Mouse (Mus musculus): ENCODE measurements around the gene Rab30. TPM values are rescaled to one million over a fixed set of nuclear protein-coding genes. Genes with fewer than 3 reads are reported as not detected.
A peak's percentile ranks its signal among the peaks of the same experiment; 100 is the strongest.

Rab30 gene
- polyA plus RNA-seq (2014; fragmentation: Nextera tagmentation; extraction: Ambion mirVana) = 6.6 and 7.9 TPM in 2 replicates

GRCm38 (mm10) chr7:92741152-92741860, at the start of gene Rab30:
Gene Rab30 (plus strand): TSS chr7:92741603.
- peak; percentile 100 for ATAC-seq (ENCODE audit: low FRiP score, low TSS enrichment)
- peak within 1 kb of the TSS; percentile 93 for H3K4me3 ChIP-seq (ENCODE audit: low read length)
- WGBS = under 1% methylated on average over 38 of the region's 38 CpGs
- H3K9ac ChIP-seq (ENCODE audit: low read depth, low read length) = peak within 1 kb of the TSS; percentile 97
- no peaks in the 10 kb centered on the region for H3K9me3 ChIP-seq (ENCODE audit: control insufficient read depth, low read length)
- peaks cover 18% of the 10 kb centered on the region; the same call in 1 of the 2 replicates for H3K4me1 ChIP-seq (ENCODE audit: control insufficient read depth, insufficient read depth, low read length)
- peak within 1 kb of the TSS; percentile 92 for H3K4me2 ChIP-seq (replicated peaks; ENCODE audit: low read depth, low read length)
- H3K27ac ChIP-seq (ENCODE audit: low read depth, low read length) = peak within 1 kb of the TSS; percentile 89
- no peaks in the 10 kb centered on the region for H3K27me3 ChIP-seq (ENCODE audit: control insufficient read depth, insufficient read depth, low read length)
- H3K36me3 ChIP-seq (ENCODE audit: control insufficient read depth, insufficient read depth, low read length) = peaks cover 26% of the 10 kb centered on the region

- whole genome bisulfite sequencing = 82% methylated on average over 3 of the region's 3 CpGs
- Histone ChIP-seq H3K4me1 (ENCODE audit: control insufficient read depth, insufficient read depth, low read length) (no peaks in the 10 kb centered on the region), H3K27ac (ENCODE audit: low read depth, low read length) (no peak overlapping the region), H3K36me3 (ENCODE audit: control insufficient read depth, insufficient read depth, low read length) (no peaks in the 10 kb centered on the region), H3K27me3 (ENCODE audit: control insufficient read depth, insufficient read depth, low read length) (no peaks in the 10 kb centered on the region), H3K4me2 (replicated peaks; ENCODE audit: low read depth, low read length) (no peak overlapping the region), H3K4me3 (ENCODE audit: low read length) (no peak overlapping the region), H3K9me3 (ENCODE audit: control insufficient read depth, low read length) (no peaks in the 10 kb centered on the region), H3K9ac (ENCODE audit: low read depth, low read length) (no peak overlapping the region)
- no peak for ATAC-seq (ENCODE audit: low FRiP score, low TSS enrichment)
Measured at GRCm38 (mm10) chr7:92696395-92696794, 45.0 kb upstream of the Rab30 start.

GRCm38 (mm10) chr7:92698770-92699169, 42.6 kb upstream of the Rab30 start:
- no peaks in the 10 kb centered on the region for H3K36me3 ChIP-seq (ENCODE audit: control insufficient read depth, insufficient read depth, low read length)
- no peaks in the 10 kb centered on the region for H3K27me3 ChIP-seq (ENCODE audit: control insufficient read depth, insufficient read depth, low read length)
- H3K4me3 ChIP-seq (ENCODE audit: low read length) = no peak overlapping the region
- no peak overlapping the region for H3K9ac ChIP-seq (ENCODE audit: low read depth, low read length)
- H3K9me3 ChIP-seq (ENCODE audit: control insufficient read depth, low read length) = no peaks in the 10 kb centered on the region
- H3K4me2 ChIP-seq (replicated peaks; ENCODE audit: low read depth, low read length) = no peak overlapping the region
- H3K4me1 ChIP-seq (ENCODE audit: control insufficient read depth, insufficient read depth, low read length) = no peaks in the 10 kb centered on the region
- 67% methylated on average over 5 of the region's 5 CpGs for WGBS
- ATAC-seq (ENCODE audit: low FRiP score, low TSS enrichment) = no peak
- no peak overlapping the region for H3K27ac ChIP-seq (ENCODE audit: low read depth, low read length)

GRCm38 (mm10) chr7:92703661-92704060, 37.7 kb upstream of the Rab30 start:
- no peak for ATAC-seq (ENCODE audit: low FRiP score, low TSS enrichment)
- WGBS = 82% methylated on average over 1 of the region's 1 CpGs
- no peak overlapping the region for H3K4me2 ChIP-seq (replicated peaks; ENCODE audit: low read depth, low read length)
- H3K36me3 ChIP-seq (ENCODE audit: control insufficient read depth, insufficient read depth, low read length) = no peaks in the 10 kb centered on the region
- H3K4me1 ChIP-seq (ENCODE audit: control insufficient read depth, insufficient read depth, low read length) = no peaks in the 10 kb centered on the region
- no peaks in the 10 kb centered on the region for H3K9me3 ChIP-seq (ENCODE audit: control insufficient read depth, low read length)
- H3K27me3 ChIP-seq (ENCODE audit: control insufficient read depth, insufficient read depth, low read length) = no peaks in the 10 kb centered on the region
- no peak overlapping the region for H3K4me3 ChIP-seq (ENCODE audit: low read length)
- H3K27ac ChIP-seq (ENCODE audit: low read depth, low read length) = no peak overlapping the region
- no peak overlapping the region for H3K9ac ChIP-seq (ENCODE audit: low read depth, low read length)

DNA sequence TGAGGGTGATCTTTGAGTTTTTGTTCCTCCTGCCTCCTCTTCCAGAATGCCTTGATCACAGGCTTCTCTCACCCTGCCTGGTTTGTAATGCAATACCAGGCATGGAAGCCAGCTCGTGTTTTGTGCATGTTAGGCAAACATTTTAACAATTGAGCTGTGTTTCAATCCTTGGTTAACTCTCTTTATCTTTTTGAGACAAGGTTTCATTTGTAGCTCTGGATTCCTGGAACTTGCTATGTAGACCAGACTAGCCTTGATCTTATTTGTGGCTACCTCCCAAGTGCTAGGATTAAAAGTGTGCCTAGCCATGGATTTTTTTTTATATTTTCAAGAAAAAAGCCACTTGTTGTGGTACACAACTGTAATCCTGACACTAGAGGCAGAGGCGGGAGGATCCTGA, 35.9 kb upstream of the Rab30 start:
- Histone ChIP-seq H3K9ac (ENCODE audit: low read depth, low read length) (no peak overlapping the region), H3K36me3 (ENCODE audit: control insufficient read depth, insufficient read depth, low read length) (no peaks in the 10 kb centered on the region), H3K4me3 (ENCODE audit: low read length) (no peak overlapping the region), H3K27me3 (ENCODE audit: control insufficient read depth, insufficient read depth, low read length) (no peaks in the 10 kb centered on the region), H3K27ac (ENCODE audit: low read depth, low read length) (no peak overlapping the region), H3K4me2 (replicated peaks; ENCODE audit: low read depth, low read length) (no peak overlapping the region), H3K4me1 (ENCODE audit: control insufficient read depth, insufficient read depth, low read length) (no peaks in the 10 kb centered on the region), H3K9me3 (ENCODE audit: control insufficient read depth, low read length) (no peaks in the 10 kb centered on the region)
- 66% methylated on average over 2 of the region's 2 CpGs for WGBS
- ATAC-seq (ENCODE audit: low FRiP score, low TSS enrichment) = no peak

DNA sequence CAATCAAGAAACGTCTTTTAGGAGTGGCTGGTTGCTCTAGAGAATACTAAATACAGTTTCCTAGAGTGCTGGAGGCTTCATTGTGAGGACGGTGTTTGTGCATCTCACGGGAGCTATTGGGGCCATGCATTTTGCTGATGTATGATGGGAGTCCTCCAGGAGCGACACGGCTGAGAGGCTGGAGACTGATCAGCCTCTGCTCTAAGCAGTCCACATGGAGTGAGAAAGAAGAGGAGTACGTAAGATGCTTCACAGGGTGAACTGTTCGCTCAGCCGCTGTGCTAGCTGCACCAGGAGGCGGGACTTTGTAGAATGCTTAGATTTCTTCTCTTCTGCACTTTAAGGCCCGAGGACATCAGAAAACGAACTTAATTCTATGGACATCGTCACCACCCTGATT, 34.7 kb upstream of the Rab30 start:
- WGBS = 76% methylated on average over 12 of the region's 12 CpGs
- Histone ChIP-seq H3K36me3 (ENCODE audit: control insufficient read depth, insufficient read depth, low read length) (no peaks in the 10 kb centered on the region), H3K9ac (ENCODE audit: low read depth, low read length) (no peak overlapping the region), H3K27ac (ENCODE audit: low read depth, low read length) (no peak overlapping the region), H3K4me1 (ENCODE audit: control insufficient read depth, insufficient read depth, low read length) (no peaks in the 10 kb centered on the region), H3K4me2 (replicated peaks; ENCODE audit: low read depth, low read length) (no peak overlapping the region), H3K9me3 (ENCODE audit: control insufficient read depth, low read length) (no peaks in the 10 kb centered on the region), H3K27me3 (ENCODE audit: control insufficient read depth, insufficient read depth, low read length) (no peaks in the 10 kb centered on the region), H3K4me3 (ENCODE audit: low read length) (no peak overlapping the region)
- no peak for ATAC-seq (ENCODE audit: low FRiP score, low TSS enrichment)

DNA sequence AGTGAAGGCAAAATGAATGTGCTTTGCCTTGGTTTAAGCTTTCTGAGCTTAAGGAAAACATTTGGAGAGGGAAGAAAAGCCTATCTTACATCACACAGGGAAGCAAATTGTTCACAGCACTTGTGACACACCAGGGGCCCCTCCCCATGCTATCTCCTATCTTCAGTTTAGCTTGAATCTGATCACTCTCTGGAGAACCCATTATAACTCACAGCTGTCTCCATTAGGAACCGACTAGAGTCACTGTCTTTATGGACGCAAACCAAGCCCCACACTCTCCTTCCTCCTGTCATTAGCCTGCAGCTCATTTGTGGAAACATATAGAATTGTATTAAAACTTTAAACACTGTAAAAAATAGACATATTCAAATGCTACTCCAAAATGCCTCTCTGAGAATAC, 31.8 kb upstream of the Rab30 start:
- Histone ChIP-seq H3K9ac (ENCODE audit: low read depth, low read length) (no peak overlapping the region), H3K4me1 (ENCODE audit: control insufficient read depth, insufficient read depth, low read length) (no peaks in the 10 kb centered on the region), H3K4me3 (ENCODE audit: low read length) (no peak overlapping the region), H3K36me3 (ENCODE audit: control insufficient read depth, insufficient read depth, low read length) (no peaks in the 10 kb centered on the region), H3K27me3 (ENCODE audit: control insufficient read depth, insufficient read depth, low read length) (no peaks in the 10 kb centered on the region), H3K4me2 (replicated peaks; ENCODE audit: low read depth, low read length) (no peak overlapping the region), H3K9me3 (ENCODE audit: control insufficient read depth, low read length) (no peaks in the 10 kb centered on the region), H3K27ac (ENCODE audit: low read depth, low read length) (no peak overlapping the region)
- 34% methylated on average over 2 of the region's 2 CpGs for WGBS
- ATAC-seq (ENCODE audit: low FRiP score, low TSS enrichment) = no peak

DNA sequence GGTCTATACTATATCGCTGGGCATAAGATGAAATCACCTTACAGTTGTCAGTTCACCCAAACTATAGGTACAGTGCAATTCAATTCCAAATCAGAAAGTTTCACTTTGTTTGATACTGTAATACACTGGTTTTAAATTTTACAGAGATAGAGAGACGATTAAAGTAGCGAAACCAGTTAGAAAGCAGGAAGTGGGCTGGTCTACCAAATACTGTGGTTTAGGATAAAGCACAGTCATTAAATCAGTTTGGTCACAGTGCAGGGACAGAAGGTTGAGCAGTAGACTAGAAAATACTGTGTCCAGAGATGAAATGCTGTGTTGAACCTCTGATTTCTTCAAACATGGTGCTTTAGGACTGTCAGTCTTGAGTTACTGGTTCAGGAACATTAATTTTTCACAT, 29.8 kb upstream of the Rab30 start:
- H3K27me3 ChIP-seq (ENCODE audit: control insufficient read depth, insufficient read depth, low read length) = no peaks in the 10 kb centered on the region
- H3K4me2 ChIP-seq (replicated peaks; ENCODE audit: low read depth, low read length) = no peak overlapping the region
- no peak overlapping the region for H3K9ac ChIP-seq (ENCODE audit: low read depth, low read length)

GRCm38 (mm10) chr7:92715055-92715454, 26.3 kb upstream of the Rab30 start:
- Histone ChIP-seq H3K4me3 (ENCODE audit: low read length) (no peak overlapping the region), H3K9ac (ENCODE audit: low read depth, low read length) (no peak overlapping the region), H3K36me3 (ENCODE audit: control insufficient read depth, insufficient read depth, low read length) (no peaks in the 10 kb centered on the region), H3K4me1 (ENCODE audit: control insufficient read depth, insufficient read depth, low read length) (no peaks in the 10 kb centered on the region), H3K9me3 (ENCODE audit: control insufficient read depth, low read length) (no peaks in the 10 kb centered on the region), H3K4me2 (replicated peaks; ENCODE audit: low read depth, low read length) (no peak overlapping the region), H3K27me3 (ENCODE audit: control insufficient read depth, insufficient read depth, low read length) (no peaks in the 10 kb centered on the region), H3K27ac (ENCODE audit: low read depth, low read length) (no peak overlapping the region)
- ATAC-seq (ENCODE audit: low FRiP score, low TSS enrichment) = no peak
- 85% methylated on average over 1 of the region's 1 CpGs for WGBS

More for the DNA sequence above, 29.8 kb upstream of the Rab30 start:
- no peak for ATAC-seq (ENCODE audit: low FRiP score, low TSS enrichment)
- no peaks in the 10 kb centered on the region for H3K9me3 ChIP-seq (ENCODE audit: control insufficient read depth, low read length)
- no peak overlapping the region for H3K4me3 ChIP-seq (ENCODE audit: low read length)
- H3K27ac ChIP-seq (ENCODE audit: low read depth, low read length) = no peak overlapping the region
- H3K4me1 ChIP-seq (ENCODE audit: control insufficient read depth, insufficient read depth, low read length) = no peaks in the 10 kb centered on the region
- no peaks in the 10 kb centered on the region for H3K36me3 ChIP-seq (ENCODE audit: control insufficient read depth, insufficient read depth, low read length)
- WGBS = 79% methylated on average over 3 of the region's 3 CpGs
